Mouse (Mus musculus): ENCODE results near the gene 4933427D14Rik. TPM values are rescaled to one million over a fixed set of nuclear protein-coding genes. Genes with fewer than 3 reads are reported as not detected.

The 4933427D14Rik gene
- 2.0 and 2.1 TPM in 2 replicates for polyA plus RNA-seq (2012; rRNA removed)

DNA sequence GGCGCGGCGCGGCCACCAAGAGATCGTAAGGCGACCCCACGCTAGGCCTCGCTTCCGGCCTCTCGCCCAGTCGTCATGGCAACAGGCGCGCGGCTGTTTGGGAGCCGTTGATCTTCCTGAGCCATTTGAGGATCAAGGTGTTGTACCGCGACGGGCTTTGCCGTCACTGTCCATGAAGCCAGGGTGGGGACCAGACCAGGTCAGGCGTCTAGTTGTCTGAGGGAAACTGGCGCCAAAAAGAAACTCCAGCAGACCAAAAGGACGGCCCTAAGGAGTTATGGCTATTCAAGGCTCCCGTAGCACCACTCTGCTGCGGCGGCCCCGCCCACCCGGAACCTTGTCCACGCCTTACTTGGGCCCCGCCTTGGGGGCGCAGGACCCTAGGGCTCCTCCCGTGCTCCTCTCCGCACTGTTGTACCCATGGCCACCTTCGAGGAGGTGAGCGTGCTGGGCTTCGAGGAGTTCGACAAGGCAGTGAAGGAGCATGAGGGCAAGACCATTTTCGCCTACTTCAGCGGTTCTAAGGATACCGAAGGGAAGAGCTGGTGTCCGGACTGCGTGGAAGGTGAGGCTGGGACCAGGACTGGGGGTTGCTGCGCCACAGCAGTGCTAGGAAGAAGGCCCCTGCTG lies at the start of gene 4933427D14Rik, which contains the start of gene Txndc17:
TSS of gene 4933427D14Rik (minus strand) at position 256 of the 630 bp plus-strand sequence.
TSS of gene Txndc17 (plus strand) at position 344 of the 630 bp plus-strand sequence.

GRCm38 (mm10) chr11:72215410-72215797 lies 8.1 kb upstream of the 4933427D14Rik start, which contains the start of gene Med31:
Med31 (minus strand) TSS chr11:72215592.

GRCm38 (mm10) chr11:72206341-72207203 lies 687 bp downstream of the 4933427D14Rik start, which contains the start of gene Gm43951:
Gm43951 (minus strand) TSS chr11:72206840.

GRCm38 (mm10) chr11:72135383-72136158 lies 71.7 kb downstream of the 4933427D14Rik start, which contains the start of gene Pitpnm3:
Pitpnm3 (minus strand) TSS chr11:72135778.

Other genes with a start within 250 kb of the 4933427D14Rik start
- gene Aipl1, start 169.9 kb downstream of the 4933427D14Rik start, polyA plus RNA-seq (2012; rRNA removed), result 0.03 and 0.06 TPM in 2 replicates
- gene Pimreg, start 165.4 kb downstream of the 4933427D14Rik start, polyA plus RNA-seq (2012; rRNA removed), result 6.7 and 7.2 TPM in 2 replicates
- 0.02 and 0.03 TPM in 2 replicates for gene Pitpnm3, start 71.7 kb downstream of the 4933427D14Rik start, polyA plus RNA-seq (2012; rRNA removed)
- gene Gm43951, start 619 bp downstream of the 4933427D14Rik start, polyA plus RNA-seq (2012; rRNA removed), result 0.05 and 0.08 TPM in 2 replicates
- gene Txndc17, start 88 bp upstream of the 4933427D14Rik start, polyA plus RNA-seq (2012; rRNA removed), result 52.2 and 52.7 TPM in 2 replicates
- gene Med31, start 8.1 kb upstream of the 4933427D14Rik start, polyA plus RNA-seq (2012; rRNA removed), result 9.4 and 9.8 TPM in 2 replicates
- 0.01 TPM in 1 of 2 replicates, not detected in the other for gene Slc13a5, start 59.8 kb upstream of the 4933427D14Rik start, polyA plus RNA-seq (2012; rRNA removed)
- gene Xaf1, start 94.2 kb upstream of the 4933427D14Rik start, polyA plus RNA-seq (2012; rRNA removed), result 13.2 and 16.7 TPM in 2 replicates
- 0.02 and 0.05 TPM in 2 replicates for gene Fbxo39, start 107.0 kb upstream of the 4933427D14Rik start, polyA plus RNA-seq (2012; rRNA removed)
- gene Tekt1, start 155.0 kb upstream of the 4933427D14Rik start, polyA plus RNA-seq (2012; rRNA removed), result 0.03 and 0.08 TPM in 2 replicates
- 1.7 and 1.8 TPM in 2 replicates for gene Smtnl2, start 204.3 kb upstream of the 4933427D14Rik start, polyA plus RNA-seq (2012; rRNA removed)
- 1.2 and 1.5 TPM in 2 replicates for gene Ggt6, start 228.1 kb upstream of the 4933427D14Rik start, polyA plus RNA-seq (2012; rRNA removed)
- gene Mybbp1a, start 233.9 kb upstream of the 4933427D14Rik start, polyA plus RNA-seq (2012; rRNA removed), result 29.7 and 33.8 TPM in 2 replicates